Mouse (Mus musculus): ENCODE measurements around the gene B4galt7.
A peak's percentile ranks its signal among the peaks of the same experiment; 100 is the strongest.
"Not testable (repeated sequence)": the region's sequence is repeated elsewhere in the genome, so short reads cannot be mapped to it uniquely, and the experiment has no call there.

Gene B4galt7

GRCm38 (mm10) chr13:55600657-55601056 is 961 bp downstream of the B4galt7 start:
- DNase-seq, result peak; percentile 9

- DNase-seq, result peak; percentile 73
These were observed 1.9 kb downstream of the B4galt7 start for GRCm38 (mm10) chr13:55601611-55602010.

GRCm38 (mm10) chr13:55604606-55605005 is 4.9 kb downstream of the B4galt7 start:
- no peak for DNase-seq

GRCm38 (mm10) chr13:55606899-55607623 is 7.4 kb downstream of the B4galt7 start:
- no peak for DNase-seq

GRCm38 (mm10) chr13:55607624-55608006 is 7.9 kb downstream of the B4galt7 start:
- DNase-seq, result no peak

- no peak for DNase-seq
These were observed 12.3 kb downstream of the B4galt7 start for GRCm38 (mm10) chr13:55611996-55612395.

- DNase-seq, result no peak
These were observed 13.8 kb downstream of the B4galt7 start for GRCm38 (mm10) chr13:55613471-55613870.

- no peak for DNase-seq
These were observed 19.6 kb downstream of the B4galt7 start for GRCm38 (mm10) chr13:55619328-55619727.

GRCm38 (mm10) chr13:55620275-55620674 is 20.6 kb downstream of the B4galt7 start:
- no peak for DNase-seq

- not testable (repeated sequence) for DNase-seq
These were observed 22.5 kb downstream of the B4galt7 start for GRCm38 (mm10) chr13:55622156-55622648.

GRCm38 (mm10) chr13:55622649-55623541 is 23.2 kb downstream of the B4galt7 start, which contains the start of gene Caml:
TSS of gene Caml (plus strand) at chr13:55623005.
- peak; percentile 96 for DNase-seq

- DNase-seq, result peak; percentile 93
These were observed 35.0 kb downstream of the B4galt7 start, which contains the start of gene Ddx46 for GRCm38 (mm10) chr13:55634639-55635127. TSS of gene Ddx46 (plus strand) at chr13:55635027.

GRCm38 (mm10) chr13:55635146-55635571 is 35.5 kb downstream of the B4galt7 start:
- DNase-seq, result peak; percentile 16

GRCm38 (mm10) chr13:55636185-55636983 is 36.7 kb downstream of the B4galt7 start:
- no peak for DNase-seq

- DNase-seq, result peak; percentile 66
These were observed 40.8 kb downstream of the B4galt7 start for GRCm38 (mm10) chr13:55640480-55640879.

- DNase-seq, result peak; percentile 53
These were observed 44.8 kb downstream of the B4galt7 start for GRCm38 (mm10) chr13:55644525-55644924.

GRCm38 (mm10) chr13:55650098-55650497 is 50.4 kb downstream of the B4galt7 start:
- peak; percentile 7 for DNase-seq

GRCm38 (mm10) chr13:55650980-55651379 is 51.3 kb downstream of the B4galt7 start:
- DNase-seq, result no peak
